Mouse (Mus musculus) kidney, embryonic 14.5 days (tissue): Measurements from ENCODE around the gene Rassf6. TPM values are rescaled to one million over a fixed set of nuclear protein-coding genes. Genes with fewer than 3 reads are reported as not detected.

Source experiments
- ATAC-seq: fragments of 200-750 bp; cut with Nextera tagmentation; 2 replicates; pipeline ENCODE4 v1.8.0; 2017; ENCODE audit warnings: moderate number of reproducible peaks, mild to moderate bottlenecking, moderate TSS enrichment, moderate library complexity; ENCODE audit not compliant: low FRiP score, low TSS enrichment
- H3K27ac ChIP-seq: fragments of 300-500 bp; sonication (generic); 2 replicates; pipeline ENCODE4 v1.5.1; 2014; ENCODE audit warnings: low read depth, mild to moderate bottlenecking, low read length, moderate library complexity, mixed read lengths
- H3K27me3 ChIP-seq: fragments of 300-500 bp; sonication (generic); 2 replicates; pipeline ENCODE4 v1.6.1; 2014; ENCODE audit warnings: mild to moderate bottlenecking, low read length; ENCODE audit not compliant: control insufficient read depth, insufficient read depth
- H3K36me3 ChIP-seq: fragments of 300-500 bp; sonication (generic); 2 replicates; pipeline ENCODE4 v1.6.1; 2014; ENCODE audit warnings: low read length, mixed read lengths; ENCODE audit not compliant: control insufficient read depth, insufficient read depth
- H3K4me1 ChIP-seq: fragments of 300-500 bp; sonication (generic); 2 replicates; pipeline ENCODE4 v1.6.1; 2014; ENCODE audit warnings: low read length, mixed read lengths; ENCODE audit not compliant: control insufficient read depth, insufficient read depth
- H3K4me2 ChIP-seq: fragments of 300-500 bp; sonication (generic); replicated peaks from 2 replicates; pipeline ENCODE4 v1.6.1; 2014; ENCODE audit warnings: low read depth, mild to moderate bottlenecking, low read length
- H3K4me3 ChIP-seq: fragments of 300-500 bp; sonication (generic); 2 replicates; pipeline ENCODE4 v1.5.1; 2014; ENCODE audit warnings: mild to moderate bottlenecking, low read length
- H3K9ac ChIP-seq: fragments of 300-500 bp; sonication (generic); 2 replicates; pipeline ENCODE4 v1.6.1; 2014; ENCODE audit warnings: low read depth, mild to moderate bottlenecking, low read length, moderate library complexity
- H3K9me3 ChIP-seq: fragments of 300-500 bp; sonication (generic); 2 replicates; pipeline ENCODE4 v1.6.1; 2016; ENCODE audit warnings: low read length; ENCODE audit not compliant: control insufficient read depth
- WGBS: fragments of 180-500 bp; shearing (Covaris S2); extraction: QIAGEN DNeasy Blood & Tissue Kit; methylation state at CpG from one replicate; pipeline ENCODE4 v1.1.7; 2014; 5-methylcytosine and 5-hydroxymethylcytosine counted together
- polyA plus RNA-seq: library from polyadenylated mRNA; unstranded; fragments of >200 nt; fragmentation: Nextera tagmentation; extraction: Ambion mirVana; gene quantifications from 2 replicates; pipeline ENCODE4 v1.2.1, GENCODE M21; 2014

Gene Rassf6
- polyA plus RNA-seq, 1 experiment from 2014 or later = 8.3 TPM

- H3K4me2 ChIP-seq = no peak overlapping the region
- no peak overlapping the region for H3K4me3 ChIP-seq
- H3K9ac ChIP-seq = no peak overlapping the region
- no peaks in the 10 kb centered on the region for H3K9me3 ChIP-seq
- no peaks in the 10 kb centered on the region for H3K4me1 ChIP-seq
- no peak for ATAC-seq
- 80% methylated on average over 10 of the region's 10 CpGs for WGBS
- H3K27ac ChIP-seq = no peak overlapping the region
- H3K36me3 ChIP-seq = no peaks in the 10 kb centered on the region
- no peaks in the 10 kb centered on the region; the same call in 1 of the 2 replicates for H3K27me3 ChIP-seq
Measured at GRCm38 (mm10) chr5:90590676-90591075, 49.8 kb downstream of the Rassf6 start.

GRCm38 (mm10) chr5:90588708-90589595 is 51.5 kb downstream of the Rassf6 start:
- no peaks in the 10 kb centered on the region for H3K36me3 ChIP-seq
- ATAC-seq = peak; percentile 47
- no peaks in the 10 kb centered on the region for H3K4me1 ChIP-seq
- H3K4me3 ChIP-seq = peak overlapping the region; percentile 21
- peak overlapping the region; percentile 35 for H3K4me2 ChIP-seq
- H3K27me3 ChIP-seq = no peaks in the 10 kb centered on the region; the same call in 1 of the 2 replicates
- no peaks in the 10 kb centered on the region for H3K9me3 ChIP-seq
- WGBS = 25% methylated on average over 25 of the region's 25 CpGs
- H3K27ac ChIP-seq = no peak overlapping the region
- no peak overlapping the region for H3K9ac ChIP-seq

GRCm38 (mm10) chr5:90588104-90588503 is 52.4 kb downstream of the Rassf6 start:
- no peak overlapping the region for H3K27ac ChIP-seq
- 92% methylated on average over 5 of the region's 5 CpGs for WGBS
- no peaks in the 10 kb centered on the region for H3K36me3 ChIP-seq
- H3K27me3 ChIP-seq = no peaks in the 10 kb centered on the region; the same call in 1 of the 2 replicates
- no peak overlapping the region for H3K4me3 ChIP-seq
- H3K9ac ChIP-seq = no peak overlapping the region
- no peaks in the 10 kb centered on the region for H3K9me3 ChIP-seq
- no peak for ATAC-seq
- no peaks in the 10 kb centered on the region for H3K4me1 ChIP-seq
- H3K4me2 ChIP-seq = no peak overlapping the region

- H3K27me3 ChIP-seq = no peaks in the 10 kb centered on the region; the same call in 1 of the 2 replicates
- no peak overlapping the region for H3K9ac ChIP-seq
- no peaks in the 10 kb centered on the region for H3K4me1 ChIP-seq
- WGBS = 80% methylated on average over 5 of the region's 5 CpGs
- H3K4me3 ChIP-seq = no peak overlapping the region
- no peaks in the 10 kb centered on the region for H3K36me3 ChIP-seq
- no peak for ATAC-seq
- H3K27ac ChIP-seq = no peak overlapping the region
- H3K4me2 ChIP-seq = no peak overlapping the region
- no peaks in the 10 kb centered on the region for H3K9me3 ChIP-seq
Measured at GRCm38 (mm10) chr5:90586511-90586910, 53.9 kb downstream of the Rassf6 start.

GRCm38 (mm10) chr5:90584799-90585198 is 55.7 kb downstream of the Rassf6 start:
- Histone ChIP-seq H3K27ac (no peak overlapping the region), H3K27me3 (no peaks in the 10 kb centered on the region; the same call in 1 of the 2 replicates), H3K4me2 (no peak overlapping the region), H3K4me1 (no peaks in the 10 kb centered on the region), H3K4me3 (no peak overlapping the region), H3K36me3 (no peaks in the 10 kb centered on the region), H3K9ac (no peak overlapping the region), H3K9me3 (no peaks in the 10 kb centered on the region)
- 88% methylated on average over 7 of the region's 7 CpGs for WGBS
- ATAC-seq = no peak

- 89% methylated on average over 6 of the region's 6 CpGs for WGBS
- no peaks in the 10 kb centered on the region for H3K4me1 ChIP-seq
- H3K27ac ChIP-seq = no peak overlapping the region
- H3K36me3 ChIP-seq = no peaks in the 10 kb centered on the region
- H3K4me3 ChIP-seq = no peak overlapping the region
- no peak overlapping the region for H3K4me2 ChIP-seq
- H3K9me3 ChIP-seq = no peaks in the 10 kb centered on the region
- no peak for ATAC-seq
- no peaks in the 10 kb centered on the region for H3K27me3 ChIP-seq
- no peak overlapping the region for H3K9ac ChIP-seq
Measured at GRCm38 (mm10) chr5:90582179-90582578, 58.3 kb downstream of the Rassf6 start.

GRCm38 (mm10) chr5:90579556-90579955 is 60.9 kb downstream of the Rassf6 start:
- Histone ChIP-seq H3K4me1 (no peaks in the 10 kb centered on the region), H3K4me3 (no peak overlapping the region), H3K27ac (no peak overlapping the region), H3K36me3 (no peaks in the 10 kb centered on the region), H3K4me2 (no peak overlapping the region), H3K9ac (no peak overlapping the region), H3K27me3 (no peaks in the 10 kb centered on the region), H3K9me3 (no peaks in the 10 kb centered on the region)
- WGBS = 80% methylated on average over 9 of the region's 9 CpGs
- ATAC-seq = no peak; the same call in 1 of the 2 replicates

- H3K4me2 ChIP-seq = no peak overlapping the region
- no peak overlapping the region for H3K4me3 ChIP-seq
- H3K4me1 ChIP-seq = no peaks in the 10 kb centered on the region
- H3K9ac ChIP-seq = no peak overlapping the region
- no peak for ATAC-seq
- no peaks in the 10 kb centered on the region for H3K9me3 ChIP-seq
- H3K36me3 ChIP-seq = no peaks in the 10 kb centered on the region
- no peaks in the 10 kb centered on the region for H3K27me3 ChIP-seq
- 77% methylated on average over 9 of the region's 9 CpGs for WGBS
- H3K27ac ChIP-seq = no peak overlapping the region
Measured at GRCm38 (mm10) chr5:90577751-90578150, 62.7 kb downstream of the Rassf6 start.

- H3K4me1 ChIP-seq = peaks cover 4% of the 10 kb centered on the region; the same call in 1 of the 2 replicates
- H3K4me2 ChIP-seq = no peak overlapping the region
- no peaks in the 10 kb centered on the region for H3K27me3 ChIP-seq
- H3K4me3 ChIP-seq = no peak overlapping the region
- WGBS = 25% methylated on average over 3 of the region's 3 CpGs
- no peak overlapping the region for H3K27ac ChIP-seq
- no peak for ATAC-seq
- no peak overlapping the region for H3K9ac ChIP-seq
- no peaks in the 10 kb centered on the region for H3K9me3 ChIP-seq
- H3K36me3 ChIP-seq = no peaks in the 10 kb centered on the region
Measured at GRCm38 (mm10) chr5:90571216-90571615, 69.2 kb downstream of the Rassf6 start.
